Mouse (Mus musculus) Patski (cell line): ENCODE results near the gene Itpr1. TPM values are rescaled to one million over a fixed set of nuclear protein-coding genes. Genes with fewer than 3 reads are reported as not detected.
A peak's percentile ranks its signal among the peaks of the same experiment; 100 is the strongest.

Experiments used
- ATAC-seq: fragments of 100-300 bp; one replicate; pipeline ENCODE4 v1.8.0; 2021
- CTCF ChIA-PET: fragments of 350-600 bp; sonication (Branson Sonifier 250); formaldehyde crosslinking; loops from one replicate; lab custom pipeline; 2022; ENCODE audit warnings: inconsistent platforms; lab: Charles Lee
- POLR2A ChIA-PET: fragments of 350-600 bp; sonication (Branson Sonifier 250); formaldehyde crosslinking; loops from one replicate; lab custom pipeline; 2022; ENCODE audit warnings: antibody characterized with exemption, inconsistent platforms; lab: Charles Lee
- DNase-seq: peaks from one replicate; pipeline ENCODE4 v3.0.0-alpha.2; 2011; ENCODE audit warnings: low read depth, low spot score
- H3K27me3 ChIP-seq: fragments of 371-371 bp; one replicate; pipeline ENCODE4 v1.5.1; 2021
- CTCF ChIP-seq: fragments of 100-300 bp; IDR thresholded peaks from one replicate; pipeline ENCODE4 v1.5.1; 2021
- in situ Hi-C: fragments of 300-500 bp; cut with MboI; formaldehyde crosslinking; loops from 3 replicates; pipeline ENCODE4 v1.11.1; 2018; ENCODE audit warnings: low pct_unique_long_range_greater_than_20kb, mixed read lengths
- polyA plus RNA-seq: library from polyadenylated mRNA; unstranded; gene quantifications from one replicate; pipeline ENCODE4 v1.2.3, GENCODE M21; 2021

Gene Itpr1
- polyA plus RNA-seq, 1 experiment from 2014 or later, result 67.1 TPM

- ChIA-PET POLR2A (interaction anchor here (0.6 kb wide), 1 partner anchor 8 kb away, joined by 4 read pairs; no protein-coding TSS in a partner anchor), CTCF (interaction anchor here (0.8 to 4.7 kb wide), 14 partner anchors 9 to 343 kb away, joined by 3 to 32 read pairs (median 4); partner anchors contain the start of gene Setmar)
- peak; percentile 83 for ATAC-seq
- peak; percentile 82 for TF ChIP-seq CTCF
- in situ Hi-C loops, result loop anchor here (5.0 kb wide), 1 partner anchor 306 kb away; no protein-coding TSS in a partner anchor
- H3K27me3 ChIP-seq, result no peaks in the 10 kb centered on the region
- no peak for DNase-seq
Observed at GRCm38 (mm10) chr6:108408053-108408452, 195.2 kb downstream of the Itpr1 start.

- CTCF ChIA-PET, result interaction anchor here (1.2 to 4.7 kb wide), 10 partner anchors 9 to 344 kb away, joined by 3 to 32 read pairs (median 6); partner anchors contain the start of gene Setmar
- in situ Hi-C loops, result loop anchor here (5.0 kb wide), 1 partner anchor 306 kb away; no protein-coding TSS in a partner anchor
Observed at GRCm38 (mm10) chr6:108408726-108409125, 195.8 kb downstream of the Itpr1 start.

GRCm38 (mm10) chr6:108410771-108411170 lies 197.9 kb downstream of the Itpr1 start:
- in situ Hi-C loops, result no loop called here
- ATAC-seq (no peak), DNase-seq (no peak)
- ChIA-PET POLR2A (no interaction called here), CTCF (interaction anchor here (0.8 to 2.3 kb wide), 3 partner anchors 310 to 326 kb away, joined by 3 to 10 read pairs (median 4); no protein-coding TSS in a partner anchor)
- no peak for TF ChIP-seq CTCF
- no peaks in the 10 kb centered on the region for H3K27me3 ChIP-seq

More at GRCm38 (mm10) chr6:108408726-108409125, 195.8 kb downstream of the Itpr1 start:
- POLR2A ChIA-PET, result interaction anchor here (0.6 kb wide), 1 partner anchor 9 kb away, joined by 4 read pairs; no protein-coding TSS in a partner anchor
- no peaks in the 10 kb centered on the region for H3K27me3 ChIP-seq
- no peak for DNase-seq
- no peak for TF ChIP-seq CTCF
- ATAC-seq, result no peak

GRCm38 (mm10) chr6:108411201-108411600 lies 198.3 kb downstream of the Itpr1 start:
- ATAC-seq, result no peak
- no peak for TF ChIP-seq CTCF
- DNase-seq, result no peak
- POLR2A ChIA-PET, result no interaction called here
- in situ Hi-C loops, result no loop called here
- CTCF ChIA-PET, result interaction anchor here (1.0 kb wide), 1 partner anchor 9 kb away, joined by 3 read pairs; no protein-coding TSS in a partner anchor
- H3K27me3 ChIP-seq, result no peaks in the 10 kb centered on the region

- ChIA-PET POLR2A (no interaction called here), CTCF (no interaction called here)
- no peak for TF ChIP-seq CTCF
- ATAC-seq (no peak), DNase-seq (no peak)
- in situ Hi-C loops, result no loop called here
- H3K27me3 ChIP-seq, result no peaks in the 10 kb centered on the region
Observed at GRCm38 (mm10) chr6:108413006-108413405, 200.1 kb downstream of the Itpr1 start.

GRCm38 (mm10) chr6:108413593-108413992 lies 200.7 kb downstream of the Itpr1 start:
- DNase-seq (no peak), ATAC-seq (no peak)
- in situ Hi-C loops, result no loop called here
- H3K27me3 ChIP-seq, result no peaks in the 10 kb centered on the region
- CTCF ChIA-PET, result interaction anchor here (0.8 to 1.3 kb wide), 2 partner anchors 310 to 323 kb away, joined by 3 to 4 read pairs; no protein-coding TSS in a partner anchor
- no peak for TF ChIP-seq CTCF
- POLR2A ChIA-PET, result no interaction called here

GRCm38 (mm10) chr6:108415847-108416246 lies 203.0 kb downstream of the Itpr1 start:
- ChIA-PET CTCF (interaction anchor here (2.8 kb wide), 1 partner anchor 321 kb away, joined by 22 read pairs; no protein-coding TSS in a partner anchor), POLR2A (no interaction called here)
- in situ Hi-C loops, result loop anchor here (5.0 kb wide), 1 partner anchor 296 kb away; no protein-coding TSS in a partner anchor

GRCm38 (mm10) chr6:108417508-108417907 lies 204.6 kb downstream of the Itpr1 start:
- in situ Hi-C loops, result loop anchor here (5.0 kb wide), 1 partner anchor 295 kb away; no protein-coding TSS in a partner anchor
- peak; percentile 85 for ATAC-seq
- ChIA-PET POLR2A (interaction anchor here (0.7 kb wide), 1 partner anchor 350 kb away, joined by 3 read pairs; no protein-coding TSS in a partner anchor), CTCF (interaction anchor here (0.6 to 2.8 kb wide), 23 partner anchors 9 to 352 kb away, joined by 3 to 22 read pairs (median 4); partner anchors contain the start of gene Bhlhe40)
- DNase-seq, result no peak
- no peaks in the 10 kb centered on the region for H3K27me3 ChIP-seq
- TF ChIP-seq CTCF, result peak; percentile 95

More at GRCm38 (mm10) chr6:108415847-108416246, 203.0 kb downstream of the Itpr1 start:
- ATAC-seq (no peak), DNase-seq (no peak)
- no peaks in the 10 kb centered on the region for H3K27me3 ChIP-seq
- no peak for TF ChIP-seq CTCF

- CTCF ChIA-PET, result interaction anchor here (0.6 to 2.8 kb wide), 18 partner anchors 8 to 353 kb away, joined by 3 to 22 read pairs (median 4); no protein-coding TSS in a partner anchor
- ATAC-seq, result peak; percentile 26
- no peak for TF ChIP-seq CTCF
- H3K27me3 ChIP-seq, result no peaks in the 10 kb centered on the region
- POLR2A ChIA-PET, result interaction anchor here (1.1 kb wide), 1 partner anchor 46 kb away, joined by 4 read pairs; no protein-coding TSS in a partner anchor
- in situ Hi-C loops, result loop anchor here (5.0 kb wide), 1 partner anchor 294 kb away; no protein-coding TSS in a partner anchor
- no peak for DNase-seq
Observed at GRCm38 (mm10) chr6:108418218-108418617, 205.3 kb downstream of the Itpr1 start.

- CTCF ChIA-PET, result interaction anchor here (2.2 kb wide), 1 partner anchor 237 kb away, joined by 11 read pairs; no protein-coding TSS in a partner anchor
- no peak for ATAC-seq
- in situ Hi-C loops, result loop anchor here (10.0 kb wide), 1 partner anchor 310 kb away; no protein-coding TSS in a partner anchor
Observed at GRCm38 (mm10) chr6:108424749-108425584, 212.1 kb downstream of the Itpr1 start.

More at GRCm38 (mm10) chr6:108424749-108425584, 212.1 kb downstream of the Itpr1 start:
- no peaks in the 10 kb centered on the region for H3K27me3 ChIP-seq
- POLR2A ChIA-PET, result interaction anchor here (0.7 kb wide), 2 partner anchors 32 to 265 kb away, joined by 3 read pairs; no protein-coding TSS in a partner anchor
- DNase-seq, result no peak
- no peak for TF ChIP-seq CTCF
